Mouse (Mus musculus): Measurements from ENCODE around the gene Ly6g5b.

The Ly6g5b gene

GRCm38 (mm10) chr17:35115046-35116019 lies at the start of gene Ly6g5b:
Ly6g5b (minus strand) TSS chr17:35115428.
- peak in 1 of 2 experiments; percentile 27 for DNase-seq

- no peak for DNase-seq
Measured at GRCm38 (mm10) chr17:35164218-35164567, 49.0 kb upstream of the Ly6g5b start.

GRCm38 (mm10) chr17:35163326-35164081 lies 48.3 kb upstream of the Ly6g5b start:
- no peak for DNase-seq

- DNase-seq = peak in 1 of 2 experiments; percentile 41
Measured at GRCm38 (mm10) chr17:35162730-35163129, 47.5 kb upstream of the Ly6g5b start.

DNA sequence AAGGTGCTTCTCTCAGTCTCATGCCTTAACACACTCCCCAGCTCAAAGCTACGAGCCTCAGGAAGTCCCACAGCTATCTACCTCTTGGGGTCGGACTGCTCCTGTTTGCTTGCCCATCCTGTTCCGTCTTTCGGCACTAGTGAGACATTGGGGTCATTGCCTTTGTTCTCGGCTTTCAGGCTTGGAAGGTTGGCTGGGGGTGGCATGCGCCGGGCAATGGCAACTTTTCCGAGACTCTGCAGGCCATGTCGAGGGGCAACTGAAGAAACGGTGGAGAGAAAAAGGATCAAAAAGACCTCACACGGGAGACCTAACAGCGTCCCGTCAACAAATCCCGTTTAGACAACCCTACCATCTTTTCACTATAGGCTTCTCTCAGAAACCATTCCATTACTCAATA lies 46.9 kb upstream of the Ly6g5b start:
- no peak for DNase-seq

GRCm38 (mm10) chr17:35161421-35161820 lies 46.2 kb upstream of the Ly6g5b start:
- no peak for DNase-seq

DNA sequence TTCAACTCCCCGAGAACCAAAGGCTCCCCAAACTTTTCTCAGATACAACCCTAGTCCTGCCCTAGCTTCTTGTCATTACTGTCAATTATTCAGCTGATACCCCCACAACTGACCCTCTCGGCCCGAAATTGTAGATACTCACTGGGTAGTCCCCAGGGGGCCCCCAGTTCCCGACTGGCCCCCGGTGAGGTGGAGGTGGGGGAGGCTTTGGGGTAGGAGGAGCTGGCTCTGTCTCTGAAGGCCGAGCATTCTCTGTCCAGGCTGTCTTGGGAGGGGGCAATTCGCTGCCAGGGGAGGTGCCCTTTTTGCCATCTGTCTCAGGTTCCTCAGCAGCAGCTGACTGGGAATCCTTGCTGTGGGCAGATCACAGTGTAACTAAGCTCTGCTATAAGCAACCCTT lies 44.4 kb upstream of the Ly6g5b start:
- DNase-seq = no peak

DNA sequence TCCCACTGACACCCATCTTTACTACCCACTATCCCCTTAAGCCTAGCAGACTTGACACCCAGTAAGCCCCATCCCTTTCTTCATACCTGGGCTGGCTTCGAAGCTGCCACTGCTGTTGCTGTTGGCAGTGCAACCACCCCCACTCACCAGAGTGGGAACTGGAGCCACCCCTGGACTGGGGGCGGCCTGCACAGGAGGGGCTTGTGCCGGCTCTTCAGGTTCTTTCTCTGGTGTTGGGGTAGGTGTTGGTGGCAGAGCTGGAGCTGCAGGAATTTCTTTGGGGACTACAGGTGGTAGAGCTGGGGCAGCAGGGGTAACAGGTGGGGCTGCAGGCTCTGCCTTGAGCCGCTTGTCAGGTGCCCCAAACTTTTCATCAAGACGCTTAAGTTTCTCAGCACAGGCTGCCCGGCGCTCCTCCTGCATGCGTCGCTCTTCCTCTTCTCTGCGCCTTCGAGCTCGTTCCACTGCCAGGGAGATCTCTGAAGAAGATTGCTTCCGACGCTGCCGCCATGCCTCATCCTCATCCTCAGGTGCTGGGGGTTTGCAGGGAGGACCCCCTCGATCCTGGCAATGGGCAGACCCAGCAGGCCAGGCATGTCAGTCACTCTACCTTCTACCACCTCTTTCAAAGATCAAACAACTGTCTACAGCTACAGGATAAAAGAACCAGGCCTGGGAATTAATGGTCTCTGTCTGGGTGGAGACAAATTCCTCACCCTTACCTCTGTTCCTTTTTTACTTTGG lies 43.8 kb upstream of the Ly6g5b start:
- peak in 1 of 2 experiments; percentile 2 for DNase-seq

- no peak for DNase-seq
Measured at GRCm38 (mm10) chr17:35157661-35158175, 42.5 kb upstream of the Ly6g5b start.

DNA sequence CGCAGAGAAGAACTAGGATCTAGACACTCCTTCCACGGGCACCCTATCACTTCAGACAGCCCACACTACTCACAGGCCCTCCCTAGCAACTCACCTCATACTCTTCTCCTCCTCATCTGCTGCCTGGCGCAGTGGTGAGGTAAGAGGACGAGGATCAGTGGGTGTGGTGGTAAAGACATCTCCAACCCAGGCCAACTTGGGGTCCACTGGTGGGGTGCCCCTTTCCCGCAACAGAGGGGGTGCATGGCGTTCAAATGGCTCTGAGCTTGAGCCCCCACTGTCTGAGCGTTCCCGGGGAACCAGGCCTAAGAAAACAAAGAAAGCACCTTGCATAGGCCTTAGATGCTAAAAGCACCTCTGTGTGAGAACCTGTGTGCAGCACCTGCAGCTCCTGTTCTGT lies 42.0 kb upstream of the Ly6g5b start:
- no peak for DNase-seq

- DNase-seq = no peak
Measured at GRCm38 (mm10) chr17:35156461-35157200, 41.4 kb upstream of the Ly6g5b start.

DNA sequence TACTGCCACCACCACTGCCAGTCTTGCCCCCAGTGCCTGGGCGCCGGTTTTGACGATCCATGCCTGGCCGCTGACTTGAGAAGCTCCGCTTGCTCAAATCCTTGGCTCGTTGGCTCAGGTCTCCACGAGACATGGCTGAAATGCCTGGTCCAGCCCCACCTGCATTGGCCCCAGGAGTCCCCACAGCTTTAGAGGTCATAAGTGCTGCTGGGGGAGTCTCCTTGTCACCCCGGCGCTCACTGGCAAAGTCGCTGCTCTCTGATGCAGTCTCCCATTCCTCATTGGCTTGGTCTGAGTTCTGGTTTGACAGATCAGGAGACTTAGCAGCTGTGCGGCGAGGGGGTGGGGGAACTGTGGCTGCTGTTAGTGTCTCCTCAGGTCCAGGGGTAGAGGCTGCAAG lies 40.2 kb upstream of the Ly6g5b start:
- no peak for DNase-seq

DNA sequence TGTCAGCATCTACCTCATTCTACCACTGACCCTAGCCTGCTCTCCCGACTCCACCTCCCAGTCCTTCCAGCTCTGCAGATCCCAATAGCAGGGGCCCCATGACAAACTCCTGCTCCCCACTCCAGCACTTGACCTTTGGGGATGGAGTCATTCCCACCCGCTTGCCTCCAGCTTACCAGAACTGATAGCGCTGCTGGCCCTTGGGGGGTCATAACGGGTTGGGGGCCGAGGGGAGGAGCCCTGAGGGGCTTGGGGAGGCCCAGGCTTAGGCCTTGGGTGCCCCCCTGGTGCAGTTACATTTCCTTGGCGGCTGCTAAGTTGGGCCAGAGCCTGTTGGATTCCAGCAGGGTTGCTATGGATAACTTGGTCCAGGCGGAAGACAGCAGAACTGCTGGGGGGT lies 39.4 kb upstream of the Ly6g5b start:
- DNase-seq = no peak

DNA sequence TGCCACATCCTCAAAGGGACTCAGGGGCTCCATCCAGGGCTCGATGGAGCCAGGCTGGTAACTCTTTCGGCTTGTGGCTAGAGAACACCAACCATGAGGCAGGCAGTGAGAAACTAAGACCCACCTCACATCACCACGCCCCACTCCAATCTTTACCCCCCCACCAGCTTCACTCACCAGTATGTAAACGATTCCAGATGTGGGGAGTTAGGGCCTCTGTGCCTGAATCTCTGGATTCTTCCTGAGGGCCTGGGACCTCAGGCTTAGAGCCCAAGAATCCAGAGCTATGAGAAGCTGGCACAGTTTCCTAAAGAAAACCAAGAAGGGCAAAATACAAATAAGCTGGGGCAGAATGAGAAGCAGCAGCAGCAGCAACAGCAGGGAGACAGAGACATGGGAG lies 38.7 kb upstream of the Ly6g5b start:
- DNase-seq = no peak

- no peak for DNase-seq
Measured at GRCm38 (mm10) chr17:35153077-35153476, 37.8 kb upstream of the Ly6g5b start.

GRCm38 (mm10) chr17:35152121-35152520 lies 36.9 kb upstream of the Ly6g5b start:
- DNase-seq = no peak

DNA sequence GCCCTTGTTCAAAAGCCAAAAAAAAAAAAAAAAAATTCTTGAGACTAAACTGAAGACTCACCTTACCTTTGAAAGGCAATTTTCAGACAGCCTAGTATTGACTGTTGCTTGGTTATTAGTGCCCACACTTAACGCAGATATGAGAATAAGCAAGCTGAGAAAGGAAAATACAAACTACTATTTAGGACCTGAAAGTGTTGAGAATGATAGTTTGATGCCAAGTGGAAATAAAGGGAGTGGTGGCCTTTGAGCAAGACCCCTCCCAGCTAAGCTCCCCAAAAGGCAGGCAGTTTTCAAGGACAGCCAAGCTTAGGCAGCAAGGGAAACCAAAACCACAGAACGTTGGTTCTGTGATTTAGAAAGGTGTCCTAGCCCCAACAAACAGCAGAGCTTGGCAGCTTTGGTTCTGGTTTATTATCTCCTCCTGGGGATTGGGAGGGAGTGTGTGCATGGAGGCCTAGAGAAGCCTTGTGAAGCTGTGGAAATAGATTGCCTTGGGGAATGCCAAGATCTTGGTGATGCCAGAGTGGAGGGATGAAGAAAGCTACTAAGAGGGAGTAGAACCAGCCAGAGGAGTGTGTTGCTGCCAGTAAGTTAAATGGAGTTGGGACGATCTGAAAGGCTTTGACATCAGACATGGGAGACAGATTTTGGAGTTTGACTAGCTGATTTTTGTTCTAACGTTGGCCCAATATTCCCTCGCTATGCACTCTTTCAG lies 32.9 kb upstream of the Ly6g5b start:
- DNase-seq = no peak

DNA sequence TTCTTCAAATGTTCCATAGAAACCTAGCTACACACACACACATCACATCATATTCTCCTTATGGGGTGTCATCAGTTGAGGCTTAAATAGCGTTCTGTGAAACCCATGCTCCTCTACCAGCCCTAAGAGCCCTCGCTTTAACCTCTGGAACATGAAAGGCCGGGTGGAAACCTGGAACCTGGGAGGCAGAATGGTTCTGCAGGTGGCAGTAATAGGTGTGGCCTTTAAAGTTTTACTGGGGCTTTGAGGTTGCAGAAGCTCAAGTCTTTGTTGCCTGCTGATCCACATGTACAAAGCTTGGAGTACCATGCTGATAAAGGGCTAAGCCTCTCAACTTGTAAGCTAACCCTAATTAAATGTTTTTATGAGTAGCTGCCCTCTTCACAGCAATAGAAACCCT lies 32.1 kb upstream of the Ly6g5b start:
- no peak for DNase-seq

DNA sequence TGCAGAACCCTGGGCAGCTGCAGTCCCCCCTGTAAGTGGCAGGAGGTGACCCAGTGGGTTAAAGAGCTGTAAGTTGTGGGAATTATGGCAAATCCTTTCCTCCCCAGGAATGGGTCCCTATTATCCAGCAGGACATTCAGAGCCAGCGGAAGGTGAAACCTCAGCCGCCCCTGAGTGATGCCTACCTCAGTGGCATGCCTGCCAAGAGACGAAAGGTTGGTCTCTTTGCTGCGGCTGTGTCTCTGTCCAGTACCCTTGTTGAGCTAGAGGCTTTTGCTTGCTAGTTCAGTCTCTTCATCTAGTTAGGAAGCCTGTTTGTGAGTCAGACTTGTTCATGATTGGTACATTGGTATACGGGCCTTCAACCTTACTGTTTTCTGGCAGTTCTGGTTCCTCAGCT lies 30.9 kb upstream of the Ly6g5b start:
- no peak for DNase-seq

- no peak for DNase-seq
Measured at GRCm38 (mm10) chr17:35141971-35142370, 26.7 kb upstream of the Ly6g5b start.

GRCm38 (mm10) chr17:35140490-35140996 lies 25.3 kb upstream of the Ly6g5b start:
- DNase-seq = no peak

All from cerebellum, adult 18-20 months (tissue).